Mouse (Mus musculus) brain, embryonic 14.5 days (tissue): Measurements from ENCODE around the gene Serpine3. TPM values are rescaled to one million over a fixed set of nuclear protein-coding genes. Genes with fewer than 3 reads are reported as not detected.
A peak's percentile ranks its signal among the peaks of the same experiment; 100 is the strongest.
"Not testable (repeated sequence)": the region's sequence is repeated elsewhere in the genome, so short reads cannot be mapped to it uniquely, and the experiment has no call there.

ENCODE experiments used
- DNase-seq: peaks from one replicate; pipeline ENCODE4 v3.0.0-alpha.2; 2011; ENCODE audit warnings: low read depth
- CTCF ChIP-seq: fragments of 200-500 bp; IDR thresholded peaks from 2 replicates; pipeline ENCODE4 v1.5.1; 2012; ENCODE audit warnings: inconsistent platforms, mild to moderate bottlenecking, moderate library complexity, borderline replicate concordance; ENCODE audit not compliant: insufficient read depth, insufficient read length; ENCODE audit errors: extremely low read depth
- POLR2A ChIP-seq: fragments of 200-500 bp; IDR thresholded peaks from 2 replicates; pipeline ENCODE4 v1.6.1; 2012; ENCODE audit warnings: mild to moderate bottlenecking, inconsistent platforms, borderline replicate concordance; ENCODE audit not compliant: poor library complexity, insufficient read depth, insufficient read length, severe bottlenecking; ENCODE audit errors: extremely low read depth
- polyA plus RNA-seq: library from polyadenylated mRNA; depleted of rRNA; stranded (reverse); fragments of >200 nt; gene quantifications from 2 replicates; pipeline ENCODE4 v1.2.3, GENCODE M21; 2012; rRNA removed

Gene Serpine3
- polyA plus RNA-seq, result 0.11 TPM in 1 of 2 replicates, not detected in the other

- no peak for DNase-seq
- TF ChIP-seq CTCF, result no peak
- TF ChIP-seq POLR2A, result no peak
Observed at GRCm38 (mm10) chr14:62663367-62663766, at the start of gene Serpine3. Gene Serpine3 (plus strand): TSS chr14:62663667.

GRCm38 (mm10) chr14:62622393-62622792 lies 41.1 kb upstream of the Serpine3 start:
- TF ChIP-seq CTCF (no peak), POLR2A (no peak)
- peak; percentile 75 for DNase-seq

- DNase-seq, result no peak
- no peak for TF ChIP-seq CTCF
- TF ChIP-seq POLR2A, result no peak
Observed at GRCm38 (mm10) chr14:62627951-62628350, 35.5 kb upstream of the Serpine3 start.

GRCm38 (mm10) chr14:62637436-62638344 lies 25.8 kb upstream of the Serpine3 start:
- DNase-seq, result peak; percentile 81
- TF ChIP-seq CTCF, result no peak
- TF ChIP-seq POLR2A, result no peak

- no peak for DNase-seq
- TF ChIP-seq CTCF, result no peak
- no peak for TF ChIP-seq POLR2A
Observed at GRCm38 (mm10) chr14:62638345-62638702, 25.1 kb upstream of the Serpine3 start.

- TF ChIP-seq CTCF (peak; percentile 1; the same call in 1 of the 2 replicates), POLR2A (no peak)
- no peak for DNase-seq
Observed at GRCm38 (mm10) chr14:62639111-62639510, 24.4 kb upstream of the Serpine3 start.

- DNase-seq, result no peak
- no peak for TF ChIP-seq CTCF
- TF ChIP-seq POLR2A, result no peak
Observed at GRCm38 (mm10) chr14:62639551-62639950, 23.9 kb upstream of the Serpine3 start.

- DNase-seq, result no peak
- TF ChIP-seq POLR2A (no peak), CTCF (no peak)
Observed at GRCm38 (mm10) chr14:62640396-62640795, 23.1 kb upstream of the Serpine3 start.

GRCm38 (mm10) chr14:62642368-62642767 lies 21.1 kb upstream of the Serpine3 start:
- not testable (repeated sequence) for DNase-seq

- no peak for DNase-seq
- no peak for TF ChIP-seq CTCF
- no peak for TF ChIP-seq POLR2A
Observed at GRCm38 (mm10) chr14:62648405-62648804, 15.1 kb upstream of the Serpine3 start.

GRCm38 (mm10) chr14:62650376-62650775 lies 13.1 kb upstream of the Serpine3 start:
- DNase-seq, result no peak
- TF ChIP-seq POLR2A, result no peak
- TF ChIP-seq CTCF, result no peak

GRCm38 (mm10) chr14:62651771-62652170 lies 11.7 kb upstream of the Serpine3 start:
- no peak for DNase-seq
- TF ChIP-seq POLR2A (no peak), CTCF (no peak)
